Mouse (Mus musculus) liver, embryonic 14.5 days (tissue): ENCODE data around the gene Spcs3.

Source experiments
- CTCF ChIP-seq: IDR thresholded peaks from 2 replicates; pipeline ENCODE4 v1.5.1; 2016; ENCODE audit warnings: antibody characterized with exemption, low read depth, control low read depth
- EP300 ChIP-seq: IDR thresholded peaks from 2 replicates; pipeline ENCODE4 v1.6.1; 2016; ENCODE audit warnings: antibody characterized with exemption, low read depth

DNA sequence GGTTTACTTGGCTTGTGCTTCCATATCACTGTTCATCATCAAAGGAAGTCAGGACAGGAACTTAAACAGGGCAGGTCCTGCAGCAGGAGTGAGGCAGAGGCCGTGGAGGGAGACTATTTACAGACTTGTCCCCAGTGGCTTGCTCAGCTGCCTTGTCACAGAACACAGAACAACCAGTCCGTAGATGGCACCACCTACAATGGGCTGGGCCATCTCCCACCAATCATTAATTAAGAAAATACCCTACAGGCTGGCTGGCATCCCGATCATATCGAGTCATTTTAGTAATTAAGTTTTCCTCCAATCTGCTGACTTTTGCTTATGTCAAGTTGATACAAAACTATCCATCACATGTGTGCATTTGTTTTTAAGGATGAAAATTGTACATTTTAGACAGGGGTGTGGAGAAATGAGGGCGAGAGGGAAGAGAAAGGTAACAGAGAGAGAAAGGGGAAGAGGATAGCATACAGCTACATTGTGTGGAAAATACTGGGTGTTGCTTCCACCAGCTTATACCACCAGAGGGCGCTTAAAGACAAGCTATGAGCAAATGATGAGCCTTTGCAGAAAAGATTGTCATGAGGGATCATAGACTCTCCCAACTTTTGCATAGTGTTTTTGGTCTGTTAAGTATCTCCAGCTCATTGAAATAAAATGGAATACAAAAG is 22.2 kb downstream of the Spcs3 start:
- TF ChIP-seq EP300: no peak
- peak; percentile 78 for TF ChIP-seq CTCF
